Mouse (Mus musculus) brain, embryonic 14.5 days (tissue): ENCODE measurements around the gene 2610301B20Rik.

Experiments used
- CTCF ChIP-seq: fragments of 200-500 bp; IDR thresholded peaks from 2 replicates; pipeline ENCODE4 v1.5.1; 2012; ENCODE audit warnings: inconsistent platforms, mild to moderate bottlenecking, moderate library complexity, borderline replicate concordance; ENCODE audit not compliant: insufficient read depth, insufficient read length; ENCODE audit errors: extremely low read depth
- POLR2A ChIP-seq: fragments of 200-500 bp; IDR thresholded peaks from 2 replicates; pipeline ENCODE4 v1.6.1; 2012; ENCODE audit warnings: mild to moderate bottlenecking, inconsistent platforms, borderline replicate concordance; ENCODE audit not compliant: poor library complexity, insufficient read depth, insufficient read length, severe bottlenecking; ENCODE audit errors: extremely low read depth

DNA sequence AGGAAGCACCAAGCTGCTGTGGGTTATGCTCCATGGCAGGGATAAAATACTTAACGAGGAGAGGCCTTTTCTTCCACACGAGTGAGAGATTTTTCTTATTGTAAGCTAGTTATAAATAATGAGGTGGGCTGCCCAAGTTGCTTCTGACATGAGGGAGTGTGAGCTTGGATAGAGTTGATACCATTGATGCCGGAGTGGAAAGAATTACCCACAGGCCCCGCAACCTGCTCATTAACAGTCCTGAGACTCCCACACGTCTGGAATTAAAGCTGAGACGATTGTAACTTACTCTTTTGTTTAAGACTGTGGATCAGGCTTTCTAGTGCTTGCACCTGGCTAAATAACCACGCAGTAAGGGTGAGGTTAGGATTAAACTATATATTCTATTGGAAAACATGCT, 24.5 kb upstream of the 2610301B20Rik start:
- no peak for TF ChIP-seq POLR2A
- no peak for TF ChIP-seq CTCF
